Mouse (Mus musculus): ENCODE measurements at regions not wholly inside any gene's neighbourhood (a gene's known extent, or its start where the extent isn't known, plus 50 kb on each side); places are given as distances from the start of the nearest gene placed in this dataset.
"Not testable (repeated sequence)": the region's sequence is repeated elsewhere in the genome, so short reads cannot be mapped to it uniquely, and the experiment has no call there.

- DNase-seq (ENCODE audit: low read depth, low spot score) = no peak
Observed at GRCm38 (mm10) chr6:22716864-22717557, 158.3 kb upstream of the Ptprz1 start.

- no peak for DNase-seq (ENCODE audit: low read depth, low spot score)
Observed at GRCm38 (mm10) chr6:22716144-22716856, 159.0 kb upstream of the Ptprz1 start.

GRCm38 (mm10) chr6:22698187-22698586 lies 177.1 kb upstream of the Ptprz1 start:
- no peak for DNase-seq (ENCODE audit: low read depth, low spot score)

GRCm38 (mm10) chr6:22688678-22689126 lies 186.6 kb upstream of the Ptprz1 start:
- no peak for DNase-seq (ENCODE audit: low read depth, low spot score)

GRCm38 (mm10) chr6:22674586-22674929 lies 200.7 kb upstream of the Ptprz1 start:
- DNase-seq (ENCODE audit: low read depth, low spot score) = no peak

GRCm38 (mm10) chr6:22673919-22674585 lies 201.2 kb upstream of the Ptprz1 start:
- no peak for DNase-seq (ENCODE audit: low read depth, low spot score)

- DNase-seq (ENCODE audit: low read depth, low spot score) = no peak
Observed at GRCm38 (mm10) chr6:22671524-22671923, 203.8 kb upstream of the Ptprz1 start.

- DNase-seq (ENCODE audit: low read depth, low spot score) = no peak
Observed at GRCm38 (mm10) chr6:22668190-22668975, 206.9 kb upstream of the Ptprz1 start.

GRCm38 (mm10) chr6:22657401-22657800 lies 217.9 kb upstream of the Ptprz1 start:
- DNase-seq (ENCODE audit: low read depth, low spot score) = not testable (repeated sequence)

GRCm38 (mm10) chr6:22640100-22640499 lies 235.2 kb upstream of the Ptprz1 start:
- no peak for DNase-seq (ENCODE audit: low read depth, low spot score)

GRCm38 (mm10) chr6:22635141-22635540 lies 240.2 kb upstream of the Ptprz1 start:
- DNase-seq (ENCODE audit: low read depth, low spot score) = no peak

GRCm38 (mm10) chr6:22634740-22635139 lies 240.6 kb upstream of the Ptprz1 start:
- DNase-seq (ENCODE audit: low read depth, low spot score) = no peak

- no peak for DNase-seq (ENCODE audit: low read depth, low spot score)
Observed at GRCm38 (mm10) chr6:22591592-22591991, 235.5 kb upstream of the Fam3c start.

GRCm38 (mm10) chr6:22584851-22585250 lies 228.8 kb upstream of the Fam3c start:
- DNase-seq (ENCODE audit: low read depth, low spot score) = no peak

- DNase-seq (ENCODE audit: low read depth, low spot score) = no peak
Observed at GRCm38 (mm10) chr6:22572925-22573324, 216.9 kb upstream of the Fam3c start.

GRCm38 (mm10) chr6:22567891-22568290 lies 211.8 kb upstream of the Fam3c start:
- peak; percentile 2 for DNase-seq (ENCODE audit: low read depth, low spot score)

GRCm38 (mm10) chr6:22548296-22549245 lies 192.5 kb upstream of the Fam3c start:
- no peak for DNase-seq (ENCODE audit: low read depth, low spot score)

- no peak for DNase-seq (ENCODE audit: low read depth, low spot score)
Observed at GRCm38 (mm10) chr6:22541603-22542002, 185.6 kb upstream of the Fam3c start.

- DNase-seq (ENCODE audit: low read depth, low spot score) = no peak
Observed at GRCm38 (mm10) chr6:22538254-22538653, 182.2 kb upstream of the Fam3c start.

GRCm38 (mm10) chr6:22524384-22524783 lies 168.3 kb upstream of the Fam3c start:
- DNase-seq (ENCODE audit: low read depth, low spot score) = no peak
